Mouse (Mus musculus) small intestine, adult 2 months (tissue): ENCODE data around the gene Mrps27. TPM values are rescaled to one million over a fixed set of nuclear protein-coding genes. Genes with fewer than 3 reads are reported as not detected.
"Not testable (repeated sequence)": the region's sequence is repeated elsewhere in the genome, so short reads cannot be mapped to it uniquely, and the experiment has no call there.

Experiments
- H3K27ac ChIP-seq: fragments of 200-500 bp; 2 replicates; pipeline ENCODE4 v1.5.1; 2012; ENCODE audit warnings: low read depth, low read length, control low read depth, inconsistent platforms; ENCODE audit not compliant: insufficient read depth
- H3K27me3 ChIP-seq: fragments of 200-500 bp; 2 replicates; pipeline ENCODE4 v1.6.1; 2012; ENCODE audit warnings: mild to moderate bottlenecking, moderate library complexity, low read length, inconsistent platforms; ENCODE audit not compliant: control insufficient read depth, insufficient read depth
- H3K36me3 ChIP-seq: fragments of 200-500 bp; 2 replicates; pipeline ENCODE4 v1.6.1; 2012; ENCODE audit warnings: mild to moderate bottlenecking, low read length, control low read depth, inconsistent platforms; ENCODE audit not compliant: control insufficient read depth, insufficient read depth
- H3K4me1 ChIP-seq: fragments of 200-500 bp; 2 replicates; pipeline ENCODE4 v1.6.1; 2012; ENCODE audit warnings: low read length, inconsistent platforms, mixed read lengths; ENCODE audit not compliant: control insufficient read depth, insufficient read depth, insufficient read length
- H3K4me3 ChIP-seq: fragments of 200-500 bp; 2 replicates; pipeline ENCODE4 v1.5.1; 2012; ENCODE audit warnings: low read depth, mild to moderate bottlenecking, control low read depth, inconsistent platforms, low read length, moderate library complexity
- CTCF ChIP-seq: fragments of 200-500 bp; IDR thresholded peaks from 2 replicates; pipeline ENCODE4 v1.5.1; 2012; ENCODE audit warnings: low read depth, mild to moderate bottlenecking, control low read depth, inconsistent platforms, low read length, moderate library complexity, mixed read lengths; ENCODE audit not compliant: insufficient replicate concordance, insufficient read length; ENCODE audit errors: extremely low read depth
- POLR2A ChIP-seq: fragments of 200-500 bp; IDR thresholded peaks from 2 replicates; pipeline ENCODE4 v1.6.1; 2012; ENCODE audit warnings: low read depth, mild to moderate bottlenecking, control low read depth, inconsistent platforms, low read length, moderate library complexity
- WGBS: fragments of 180-500 bp; shearing (Covaris S2); methylation state at CpG from one replicate; pipeline ENCODE4 v1.1.7; 2018; 5-methylcytosine and 5-hydroxymethylcytosine counted together
- polyA plus RNA-seq: library from polyadenylated mRNA; depleted of rRNA; stranded (reverse); fragments of >200 nt; gene quantifications from 2 replicates; pipeline ENCODE4 v1.2.3, GENCODE M21; 2012

The Mrps27 gene
- polyA plus RNA-seq, 1 experiment: 7.8 TPM

DNA sequence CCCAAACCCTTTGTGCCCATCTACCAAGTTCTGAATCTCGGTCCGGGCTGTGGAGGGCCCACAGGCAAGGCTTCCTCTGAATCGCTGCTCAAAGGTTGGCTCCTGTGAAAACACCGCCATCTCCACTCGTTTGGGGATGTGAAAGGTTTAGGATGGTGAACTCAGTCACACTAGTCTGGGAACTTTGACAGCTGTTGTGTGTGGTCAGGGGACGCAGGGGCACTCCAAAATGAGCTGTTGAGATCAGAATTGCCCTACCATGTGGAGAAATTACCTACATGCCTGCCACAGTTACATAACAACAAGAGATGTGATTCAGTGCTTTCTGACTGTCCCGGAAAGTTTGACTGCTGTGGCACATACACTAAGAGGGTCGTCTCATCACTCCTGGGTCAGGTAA lies 36.2 kb upstream of the Mrps27 start:
- TF ChIP-seq POLR2A (no peak), CTCF (no peak)
- H3K4me1 ChIP-seq: no peaks in the 10 kb centered on the region
- no peak overlapping the region for H3K4me3 ChIP-seq
- no peak overlapping the region for H3K27ac ChIP-seq
- no peaks in the 10 kb centered on the region for H3K27me3 ChIP-seq
- H3K36me3 ChIP-seq: no peaks in the 10 kb centered on the region
- WGBS: 65% methylated on average over 8 of the region's 8 CpGs

DNA sequence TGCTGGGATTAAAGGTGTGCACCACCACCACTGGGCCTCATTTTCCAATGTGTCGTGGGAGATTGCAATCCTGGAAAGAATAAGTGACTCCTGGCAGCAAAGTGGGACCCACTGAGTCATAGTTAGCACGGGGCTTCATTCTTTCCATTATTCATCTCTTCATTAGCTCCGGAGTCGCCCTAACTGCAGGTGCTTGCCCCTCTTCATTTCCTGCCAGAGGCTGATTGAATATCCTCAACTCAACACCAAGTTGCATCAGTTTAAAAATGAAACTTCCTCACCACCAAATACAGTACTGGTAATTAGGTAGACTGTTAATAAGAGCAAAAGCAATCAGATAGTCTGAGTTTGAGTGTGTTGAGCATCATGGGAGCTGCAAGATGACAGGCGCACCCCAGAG lies 30.5 kb upstream of the Mrps27 start:
- peaks cover 4% of the 10 kb centered on the region for H3K36me3 ChIP-seq
- H3K4me3 ChIP-seq: no peak overlapping the region
- no peaks in the 10 kb centered on the region for H3K4me1 ChIP-seq
- no peak overlapping the region for H3K27ac ChIP-seq
- no peak for TF ChIP-seq CTCF
- no peaks in the 10 kb centered on the region for H3K27me3 ChIP-seq
- WGBS: 91% methylated on average over 5 of the region's 5 CpGs

DNA sequence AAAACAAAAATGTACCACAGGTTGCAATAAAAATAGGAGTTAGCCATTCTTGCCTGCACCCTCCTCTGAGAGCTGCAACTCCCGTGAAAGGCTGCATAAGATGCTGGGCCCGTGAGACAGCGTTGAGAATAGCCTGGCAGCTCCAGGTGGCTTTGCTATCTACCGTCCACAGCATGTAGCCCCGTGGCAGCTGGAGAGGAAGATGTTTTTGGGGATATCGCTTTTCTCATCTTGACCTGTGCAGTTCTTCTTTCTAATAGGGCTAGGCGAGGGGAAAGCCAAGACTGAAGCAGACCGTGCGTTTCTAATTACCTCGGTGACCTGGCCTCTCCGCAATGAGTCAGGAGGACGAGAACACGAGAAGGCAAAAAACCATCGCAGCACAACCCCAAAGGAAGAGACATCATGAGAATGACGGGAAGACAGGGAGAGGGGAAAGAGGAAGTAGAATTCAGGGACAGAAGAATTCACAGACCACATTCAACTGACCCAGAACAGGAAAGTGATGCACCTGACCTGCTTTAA lies 29.9 kb upstream of the Mrps27 start:
- WGBS: 79% methylated on average over 15 of the region's 15 CpGs

DNA sequence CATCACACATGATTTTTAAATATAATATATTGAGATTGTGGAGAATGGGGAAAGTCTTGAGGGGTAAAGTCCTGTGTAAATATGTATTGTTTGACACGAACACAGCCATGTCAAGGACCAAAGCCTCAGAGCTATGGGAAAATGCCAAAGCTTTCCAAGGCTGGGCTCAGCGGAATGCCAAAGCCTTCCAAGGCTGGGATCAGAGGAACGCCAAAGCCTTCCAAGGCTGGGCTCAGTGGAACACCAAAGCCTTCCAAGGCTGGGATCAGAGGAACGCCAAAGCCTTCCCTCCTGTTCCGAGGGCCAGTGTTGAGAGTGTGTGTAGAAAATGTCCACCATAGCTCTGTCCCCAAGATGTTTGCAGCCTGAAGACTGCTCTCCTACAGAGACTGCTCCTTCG lies 28.2 kb upstream of the Mrps27 start:
- Histone ChIP-seq H3K4me1 (no peaks in the 10 kb centered on the region), H3K27ac (no peak overlapping the region), H3K27me3 (no peaks in the 10 kb centered on the region), H3K4me3 (no peak overlapping the region), H3K36me3 (peaks cover 16% of the 10 kb centered on the region)
- 84% methylated on average over 6 of the region's 6 CpGs for WGBS
- TF ChIP-seq CTCF (no peak), POLR2A (no peak)

More for the DNA sequence above, 29.9 kb upstream of the Mrps27 start:
- TF ChIP-seq POLR2A: no peak
- no peak for TF ChIP-seq CTCF
- H3K4me1 ChIP-seq: no peaks in the 10 kb centered on the region
- no peak overlapping the region for H3K4me3 ChIP-seq
- H3K27ac ChIP-seq: no peak overlapping the region
- H3K27me3 ChIP-seq: no peaks in the 10 kb centered on the region
- H3K36me3 ChIP-seq: peaks cover 10% of the 10 kb centered on the region

DNA sequence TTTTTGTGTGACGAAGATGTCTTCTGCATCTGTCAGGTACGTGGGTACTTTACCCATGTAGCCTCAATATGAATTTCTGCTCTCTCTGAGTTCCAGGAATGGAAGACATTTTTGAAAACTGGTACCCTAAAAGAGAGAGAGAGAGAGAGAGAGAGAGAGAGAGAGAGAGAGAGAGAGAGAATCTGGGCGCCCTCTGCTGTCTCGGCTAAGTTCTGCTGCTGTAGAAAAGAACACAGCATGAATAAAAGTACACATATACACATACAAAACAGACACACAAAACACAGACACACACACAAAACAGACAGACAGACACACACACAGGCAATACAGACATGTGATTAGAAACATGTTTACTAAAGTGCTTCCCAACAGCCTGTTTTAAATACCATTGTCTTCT lies 27.5 kb upstream of the Mrps27 start:
- Histone ChIP-seq H3K36me3 (peaks cover 16% of the 10 kb centered on the region), H3K27me3 (no peaks in the 10 kb centered on the region), H3K4me1 (no peaks in the 10 kb centered on the region), H3K27ac (no peak overlapping the region), H3K4me3 (no peak overlapping the region)
- 52% methylated on average over 4 of the region's 4 CpGs for WGBS
- TF ChIP-seq CTCF (no peak), POLR2A (no peak)

DNA sequence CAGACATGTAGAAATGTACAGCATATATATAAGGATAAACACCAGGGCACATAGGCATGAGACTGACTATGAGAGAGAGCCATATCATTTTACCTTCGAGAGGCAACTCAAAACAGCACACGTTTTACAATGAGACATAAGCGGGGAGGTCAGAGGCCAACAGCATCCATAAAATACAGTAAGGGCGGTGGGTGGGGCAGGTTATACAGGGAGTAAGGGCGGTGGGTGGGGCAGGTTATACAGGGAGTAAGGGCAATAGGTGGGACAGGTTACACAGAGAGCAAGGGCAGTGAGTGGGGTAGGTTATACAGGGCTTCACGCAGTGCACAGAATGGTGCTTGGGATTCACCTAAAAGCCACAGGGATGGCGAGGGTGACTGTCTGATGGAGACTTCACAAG lies 24.1 kb upstream of the Mrps27 start:
- WGBS: 58% methylated on average over 7 of the region's 7 CpGs
- TF ChIP-seq CTCF: no peak
- TF ChIP-seq POLR2A: no peak

DNA sequence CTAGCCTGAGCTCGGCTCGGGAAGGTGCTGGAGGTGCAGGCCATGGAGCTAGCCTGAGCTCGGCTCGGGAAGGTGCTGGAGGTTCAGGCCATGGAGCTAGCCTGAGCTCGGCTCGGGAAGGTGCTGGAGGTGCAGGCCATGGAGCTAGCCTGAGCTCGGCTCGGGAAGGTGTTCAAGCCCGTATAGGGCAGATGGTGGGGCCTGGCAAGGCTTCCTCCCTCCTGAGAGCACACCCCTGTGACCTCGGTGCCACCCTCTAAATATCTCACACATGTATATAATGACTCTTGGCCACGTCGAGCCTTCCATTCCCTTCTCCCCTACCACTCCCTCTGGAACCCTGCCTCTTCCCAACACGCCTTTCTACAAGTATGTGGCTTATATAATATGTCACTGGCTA lies 21.7 kb upstream of the Mrps27 start:
- H3K27me3 ChIP-seq, H3K4me3 ChIP-seq, H3K4me1 ChIP-seq, H3K27ac ChIP-seq: not testable (repeated sequence)
- 86% methylated on average over 13 of the region's 13 CpGs for WGBS
- peaks cover 48% of the 10 kb centered on the region for H3K36me3 ChIP-seq

More for the DNA sequence above, 24.1 kb upstream of the Mrps27 start:
- Histone ChIP-seq H3K4me3 (no peak overlapping the region), H3K36me3 (peaks cover 30% of the 10 kb centered on the region), H3K27me3 (no peaks in the 10 kb centered on the region), H3K4me1 (no peaks in the 10 kb centered on the region; the same call in 1 of the 2 replicates), H3K27ac (no peak overlapping the region)
